Mouse (Mus musculus) hindbrain, embryonic 15.5 days (tissue): Measurements from ENCODE around the gene Endod1. TPM values are rescaled to one million over a fixed set of nuclear protein-coding genes. Genes with fewer than 3 reads are reported as not detected.

Experiments
- ATAC-seq: fragments of 200-750 bp; cut with Nextera tagmentation; 2 replicates; pipeline ENCODE4 v1.8.0; 2017; ENCODE audit warnings: low read depth, moderate number of reproducible peaks, moderate TSS enrichment; ENCODE audit not compliant: low FRiP score
- H3K27ac ChIP-seq: fragments of 300-500 bp; sonication (generic); replicated peaks from 2 replicates; pipeline ENCODE4 v1.5.1; 2015; ENCODE audit warnings: mild to moderate bottlenecking, inconsistent platforms
- H3K27me3 ChIP-seq: fragments of 300-500 bp; sonication (generic); 2 replicates; pipeline ENCODE4 v1.6.1; 2015; ENCODE audit warnings: control low read depth, inconsistent platforms
- H3K36me3 ChIP-seq: fragments of 300-500 bp; sonication (generic); 2 replicates; pipeline ENCODE4 v1.6.1; 2015; ENCODE audit warnings: control low read depth, inconsistent platforms
- H3K4me1 ChIP-seq: fragments of 300-500 bp; sonication (generic); replicated peaks from 2 replicates; pipeline ENCODE4 v1.6.1; 2015; ENCODE audit warnings: control low read depth, inconsistent platforms
- H3K4me2 ChIP-seq: fragments of 300-500 bp; sonication (generic); 2 replicates; pipeline ENCODE4 v1.6.1; 2015; ENCODE audit warnings: moderate library complexity, mild to moderate bottlenecking, inconsistent platforms
- H3K4me3 ChIP-seq: fragments of 300-500 bp; sonication (generic); 2 replicates; pipeline ENCODE4 v1.5.1; 2015; ENCODE audit warnings: mild to moderate bottlenecking, inconsistent platforms
- H3K9ac ChIP-seq: fragments of 300-500 bp; sonication (generic); 2 replicates; pipeline ENCODE4 v1.6.1; 2015; ENCODE audit warnings: inconsistent platforms
- H3K9me3 ChIP-seq: fragments of 300-500 bp; sonication (generic); 2 replicates; pipeline ENCODE4 v1.6.1; 2016; ENCODE audit warnings: control low read depth, inconsistent platforms
- WGBS: fragments of 180-500 bp; shearing (Covaris S2); methylation state at CpG from one replicate; pipeline ENCODE4 v1.1.7; 2015; 5-methylcytosine and 5-hydroxymethylcytosine counted together
- polyA plus RNA-seq: library from polyadenylated mRNA; unstranded; fragments of >200 nt; fragmentation: Nextera tagmentation; extraction: Ambion mirVana; gene quantifications from 2 replicates; pipeline ENCODE4 v1.2.1, GENCODE M21; 2015

The Endod1 gene
- polyA plus RNA-seq, 1 experiment from 2014 or later, result 30.6 TPM

DNA sequence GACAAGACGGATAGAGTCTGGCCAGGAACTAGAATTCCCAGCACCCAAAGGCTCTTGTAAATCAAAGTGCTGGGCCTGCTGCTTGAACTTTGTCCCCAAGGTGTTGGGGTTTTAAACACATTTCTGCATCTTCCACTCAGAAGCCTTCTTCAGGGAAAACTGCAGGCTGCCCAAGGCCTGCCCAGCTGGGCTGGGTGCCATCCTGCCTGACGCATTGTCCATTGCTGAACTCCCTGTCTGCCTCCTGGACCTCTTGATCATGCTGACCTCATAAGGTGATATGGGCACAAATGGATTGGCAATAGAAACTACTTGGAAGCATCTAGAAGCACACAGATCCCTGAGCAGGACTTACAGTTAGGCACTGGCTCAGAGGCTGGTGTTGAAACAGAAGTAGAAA is 3.2 kb downstream of the Endod1 start:
- no peak overlapping the region for H3K4me3 ChIP-seq
- no peak overlapping the region for H3K27ac ChIP-seq
- H3K4me2 ChIP-seq, result no peak overlapping the region; the same call in 1 of the 2 replicates
- 96% methylated on average over 2 of the region's 2 CpGs for WGBS
- no peaks in the 10 kb centered on the region for H3K9me3 ChIP-seq
- H3K36me3 ChIP-seq, result no peaks in the 10 kb centered on the region
- no peak overlapping the region for H3K9ac ChIP-seq
- H3K4me1 ChIP-seq, result peaks cover 24% of the 10 kb centered on the region
- no peak for ATAC-seq
- no peaks in the 10 kb centered on the region for H3K27me3 ChIP-seq

DNA sequence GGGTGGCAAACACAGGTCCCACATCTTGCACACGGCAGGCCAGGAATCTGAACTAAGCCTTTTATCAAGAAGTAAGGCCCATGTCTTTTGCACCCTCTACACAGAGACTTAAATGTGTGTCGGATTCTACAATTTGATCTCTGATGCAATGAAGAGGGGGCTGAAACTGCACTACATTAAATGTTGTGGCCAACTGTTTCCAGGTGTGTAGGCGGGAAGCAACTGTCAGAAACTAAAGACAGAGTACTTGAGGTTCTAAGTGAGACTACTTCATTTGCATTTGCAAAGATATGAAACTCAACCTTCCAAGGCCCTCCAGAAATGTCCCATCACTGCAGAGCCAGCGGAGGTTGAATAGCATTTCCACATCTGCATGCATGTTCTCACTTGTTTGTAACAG is 5.2 kb downstream of the Endod1 start:
- Histone ChIP-seq H3K4me1 (peaks cover 13% of the 10 kb centered on the region), H3K4me2 (no peak overlapping the region), H3K9ac (no peak overlapping the region), H3K27ac (no peak overlapping the region), H3K36me3 (0 out of 2 replicates have a peak, but pooled peaks cover 3% of the 10 kb centered on the region), H3K27me3 (no peaks in the 10 kb centered on the region), H3K9me3 (no peaks in the 10 kb centered on the region), H3K4me3 (no peak overlapping the region)
- WGBS, result 89% methylated on average over 4 of the region's 4 CpGs
- ATAC-seq, result no peak

DNA sequence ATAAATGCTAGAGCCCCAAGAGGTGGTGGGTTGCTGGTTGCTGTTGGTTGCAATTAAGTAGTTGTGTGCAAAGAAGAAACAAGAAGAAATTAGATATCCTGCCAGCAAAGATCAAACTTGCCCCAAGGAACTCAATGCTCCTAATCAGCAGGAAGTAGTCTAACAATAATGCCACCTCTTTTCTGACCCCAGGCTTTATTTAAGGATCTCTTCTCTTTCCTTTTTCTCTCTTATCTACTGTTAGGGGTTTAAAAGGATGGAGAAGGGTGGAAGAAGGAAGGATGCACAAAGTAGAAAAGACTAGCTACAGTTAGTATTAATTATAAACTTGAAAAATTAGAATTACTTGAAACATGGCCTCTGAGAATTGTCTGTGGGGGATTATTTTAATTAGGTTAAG is 8.9 kb downstream of the Endod1 start:
- Histone ChIP-seq H3K9ac (no peak overlapping the region), H3K36me3 (0 out of 2 replicates have a peak, but pooled peaks cover 3% of the 10 kb centered on the region), H3K4me2 (no peak overlapping the region), H3K27me3 (no peaks in the 10 kb centered on the region), H3K9me3 (no peaks in the 10 kb centered on the region), H3K4me3 (no peak overlapping the region), H3K4me1 (no peaks in the 10 kb centered on the region), H3K27ac (no peak overlapping the region)
- no peak for ATAC-seq

- no peaks in the 10 kb centered on the region for H3K27me3 ChIP-seq
- no peaks in the 10 kb centered on the region for H3K9me3 ChIP-seq
- ATAC-seq, result no peak
- no peak overlapping the region for H3K4me3 ChIP-seq
- H3K27ac ChIP-seq, result no peak overlapping the region
- 0 out of 2 replicates have a peak, but pooled peaks cover 3% of the 10 kb centered on the region for H3K36me3 ChIP-seq
- no peak overlapping the region for H3K4me2 ChIP-seq
- H3K9ac ChIP-seq, result no peak overlapping the region
- no peaks in the 10 kb centered on the region for H3K4me1 ChIP-seq
Measured at GRCm38 (mm10) chr9:14369271-14369670, 12.0 kb downstream of the Endod1 start.

- no peaks in the 10 kb centered on the region for H3K27me3 ChIP-seq
- no peaks in the 10 kb centered on the region for H3K9me3 ChIP-seq
- no peak for ATAC-seq
- 0 out of 2 replicates have a peak, but pooled peaks cover 3% of the 10 kb centered on the region for H3K36me3 ChIP-seq
- 98% methylated on average over 4 of the region's 4 CpGs for WGBS
- H3K9ac ChIP-seq, result no peak overlapping the region
- H3K27ac ChIP-seq, result no peak overlapping the region
- H3K4me2 ChIP-seq, result no peak overlapping the region
- no peaks in the 10 kb centered on the region for H3K4me1 ChIP-seq
- no peak overlapping the region for H3K4me3 ChIP-seq
Measured at GRCm38 (mm10) chr9:14367850-14368249, 13.5 kb downstream of the Endod1 start.

- Histone ChIP-seq H3K4me2 (no peak overlapping the region), H3K4me3 (no peak overlapping the region), H3K27ac (no peak overlapping the region), H3K36me3 (no peaks in the 10 kb centered on the region), H3K9ac (no peak overlapping the region), H3K9me3 (no peaks in the 10 kb centered on the region), H3K27me3 (no peaks in the 10 kb centered on the region), H3K4me1 (no peaks in the 10 kb centered on the region)
- no peak for ATAC-seq
- WGBS, result 62% methylated on average over 4 of the region's 4 CpGs
Measured at GRCm38 (mm10) chr9:14365481-14366125, 15.7 kb downstream of the Endod1 start.

DNA sequence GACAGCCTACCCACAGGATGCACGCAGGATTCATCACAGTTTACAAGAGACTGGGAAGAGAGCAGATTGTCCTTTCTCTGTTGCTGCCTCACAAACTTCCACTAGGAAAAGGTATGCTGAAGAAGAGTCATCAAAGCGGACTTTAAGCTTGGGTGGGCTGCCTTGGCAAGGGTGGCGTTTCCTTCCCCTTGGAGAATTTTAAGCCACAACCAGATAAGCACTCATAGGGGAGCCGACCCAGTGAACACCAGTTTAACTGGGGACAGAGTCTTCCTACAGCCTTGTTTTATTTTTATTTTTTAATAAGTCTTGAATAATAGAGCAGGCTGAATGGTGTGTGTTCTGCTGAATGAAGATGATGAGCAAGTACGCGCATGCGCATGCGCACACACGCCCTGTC is 16.6 kb downstream of the Endod1 start:
- ATAC-seq, result no peak

DNA sequence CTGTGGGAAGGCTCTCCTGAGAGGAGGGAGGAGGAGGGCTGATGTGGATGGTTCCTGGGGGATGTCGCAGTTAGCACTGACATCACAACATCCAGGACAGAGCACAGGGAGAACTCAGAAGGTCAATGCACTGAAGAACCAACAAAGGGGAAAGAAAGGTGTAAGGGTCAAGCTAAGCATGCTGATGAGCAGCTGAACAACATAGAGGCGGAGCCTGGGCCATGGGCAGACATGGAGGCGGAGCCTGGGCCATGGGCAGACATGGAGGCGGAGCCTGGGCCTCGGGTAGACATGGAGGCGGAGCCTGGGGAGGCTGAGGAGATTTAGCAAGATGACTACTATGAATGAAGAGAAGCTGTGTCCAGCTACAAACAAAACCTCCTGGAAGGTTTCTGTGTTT is 17.8 kb downstream of the Endod1 start:
- Histone ChIP-seq H3K4me3 (no peak overlapping the region), H3K27me3 (no peaks in the 10 kb centered on the region), H3K9ac (no peak overlapping the region), H3K4me1 (no peaks in the 10 kb centered on the region), H3K27ac (no peak overlapping the region), H3K9me3 (no peaks in the 10 kb centered on the region), H3K36me3 (no peaks in the 10 kb centered on the region), H3K4me2 (no peak overlapping the region)
- WGBS, result 81% methylated on average over 6 of the region's 6 CpGs
- no peak for ATAC-seq

More for the DNA sequence above, 16.6 kb downstream of the Endod1 start:
- no peak overlapping the region for H3K27ac ChIP-seq
- 97% methylated on average over 9 of the region's 9 CpGs for WGBS
- H3K9me3 ChIP-seq, result no peaks in the 10 kb centered on the region
- no peak overlapping the region for H3K9ac ChIP-seq
- H3K4me1 ChIP-seq, result no peaks in the 10 kb centered on the region
- H3K36me3 ChIP-seq, result no peaks in the 10 kb centered on the region
- H3K27me3 ChIP-seq, result no peaks in the 10 kb centered on the region
- H3K4me2 ChIP-seq, result no peak overlapping the region
- no peak overlapping the region for H3K4me3 ChIP-seq

DNA sequence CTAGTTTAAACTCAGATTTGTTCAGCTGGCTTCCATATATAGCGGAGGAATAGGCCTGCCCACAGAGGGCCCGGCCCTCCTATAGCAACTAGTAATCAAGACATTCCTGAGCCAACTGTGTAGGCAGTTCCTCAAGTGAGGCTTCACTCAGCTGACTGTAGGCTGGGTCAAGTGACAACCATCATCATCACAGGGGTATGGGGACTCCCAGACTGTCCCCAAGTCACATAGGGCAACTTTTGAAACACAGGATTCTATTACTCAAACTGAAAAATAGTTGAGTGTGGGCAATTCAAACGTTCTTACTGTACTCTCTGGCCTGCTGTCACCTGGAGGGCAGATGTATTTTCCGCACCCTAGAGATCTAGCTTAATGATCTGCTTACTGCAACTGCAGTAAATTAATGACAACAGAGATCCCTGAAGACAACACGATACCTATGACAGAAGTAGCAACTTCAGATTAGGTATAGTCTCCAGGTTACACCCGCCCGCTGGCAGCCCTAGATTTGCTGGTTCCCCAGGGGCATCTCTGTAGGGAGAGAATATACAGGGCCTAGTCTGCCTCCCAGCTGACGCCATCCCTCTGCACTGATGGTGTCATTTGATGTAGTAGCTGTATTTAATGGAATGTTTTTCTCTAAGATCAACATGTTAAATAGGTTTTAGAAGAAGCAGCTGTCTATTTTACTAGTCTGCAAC is 19.1 kb downstream of the Endod1 start:
- Histone ChIP-seq H3K27me3 (no peaks in the 10 kb centered on the region), H3K9ac (no peak overlapping the region), H3K4me1 (no peaks in the 10 kb centered on the region), H3K4me3 (no peak overlapping the region), H3K9me3 (no peaks in the 10 kb centered on the region), H3K36me3 (no peaks in the 10 kb centered on the region; the same call in 1 of the 2 replicates), H3K27ac (no peak overlapping the region), H3K4me2 (no peak overlapping the region)
- no peak for ATAC-seq
- WGBS, result 84% methylated on average over 8 of the region's 8 CpGs

DNA sequence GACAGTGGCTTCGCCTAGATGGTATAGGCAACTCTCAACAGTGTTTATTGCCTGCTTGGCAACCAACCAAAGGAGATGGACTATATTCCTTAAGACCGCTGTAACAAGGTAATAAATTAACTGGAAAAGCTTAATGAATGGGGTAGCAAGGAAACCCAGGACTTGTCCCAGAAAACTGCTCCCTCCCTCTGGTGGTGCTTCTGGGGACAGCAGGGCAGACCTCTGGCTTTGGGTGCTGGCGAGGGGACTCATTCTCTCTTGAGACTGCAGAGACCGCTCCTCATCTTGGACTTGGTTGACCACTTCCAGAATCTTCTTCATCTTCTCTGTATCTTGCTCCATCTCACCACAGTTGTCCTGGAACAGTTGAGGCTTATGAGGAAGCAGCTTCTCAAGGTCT is 24.3 kb downstream of the Endod1 start:
- Histone ChIP-seq H3K4me2 (no peak overlapping the region), H3K36me3 (no peaks in the 10 kb centered on the region; the same call in 1 of the 2 replicates), H3K9me3 (no peaks in the 10 kb centered on the region), H3K4me3 (no peak overlapping the region), H3K9ac (no peak overlapping the region), H3K27ac (no peak overlapping the region), H3K4me1 (0 out of 2 replicates have a peak, but pooled peaks cover 4% of the 10 kb centered on the region), H3K27me3 (no peaks in the 10 kb centered on the region)
- ATAC-seq, result no peak
- WGBS, result 86% methylated on average over 4 of the region's 4 CpGs

DNA sequence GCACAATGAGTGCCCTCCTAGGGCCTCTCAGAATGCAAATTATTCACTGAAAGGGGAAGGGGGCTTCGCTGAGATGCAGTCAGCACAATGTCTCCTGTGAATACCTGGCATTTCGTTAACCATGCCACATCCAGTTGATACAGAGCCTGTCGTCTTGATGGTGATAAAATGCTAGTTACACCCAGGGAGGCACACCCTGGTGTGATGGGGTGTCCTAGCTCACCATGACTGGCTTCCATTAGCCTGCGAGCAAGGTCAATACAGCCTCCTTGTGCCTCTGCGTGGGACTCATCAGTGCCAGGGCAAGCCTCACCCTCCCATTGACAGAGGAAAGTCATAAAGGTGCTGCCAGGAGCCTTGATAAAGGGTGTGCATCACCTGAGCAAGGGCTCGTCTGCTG is 26.5 kb downstream of the Endod1 start:
- Histone ChIP-seq H3K27me3 (no peaks in the 10 kb centered on the region), H3K4me3 (no peak overlapping the region), H3K9me3 (no peaks in the 10 kb centered on the region), H3K4me2 (no peak overlapping the region), H3K36me3 (no peaks in the 10 kb centered on the region; the same call in 1 of the 2 replicates), H3K4me1 (0 out of 2 replicates have a peak, but pooled peaks cover 4% of the 10 kb centered on the region), H3K27ac (no peak overlapping the region), H3K9ac (no peak overlapping the region)
- no peak for ATAC-seq
- WGBS, result 40% methylated on average over 6 of the region's 6 CpGs

GRCm38 (mm10) chr9:14352337-14352736 is 29.0 kb downstream of the Endod1 start:
- no peaks in the 10 kb centered on the region for H3K36me3 ChIP-seq
- H3K9ac ChIP-seq, result no peak overlapping the region
- H3K4me1 ChIP-seq, result 0 out of 2 replicates have a peak, but pooled peaks cover 4% of the 10 kb centered on the region
- no peak for ATAC-seq
- 81% methylated on average over 1 of the region's 1 CpGs for WGBS
- H3K27me3 ChIP-seq, result no peaks in the 10 kb centered on the region
- H3K27ac ChIP-seq, result no peak overlapping the region
- H3K4me2 ChIP-seq, result no peak overlapping the region
- H3K4me3 ChIP-seq, result no peak overlapping the region
- no peaks in the 10 kb centered on the region for H3K9me3 ChIP-seq
